Mouse (Mus musculus): Measurements from ENCODE around the gene Cap1.

DNA sequence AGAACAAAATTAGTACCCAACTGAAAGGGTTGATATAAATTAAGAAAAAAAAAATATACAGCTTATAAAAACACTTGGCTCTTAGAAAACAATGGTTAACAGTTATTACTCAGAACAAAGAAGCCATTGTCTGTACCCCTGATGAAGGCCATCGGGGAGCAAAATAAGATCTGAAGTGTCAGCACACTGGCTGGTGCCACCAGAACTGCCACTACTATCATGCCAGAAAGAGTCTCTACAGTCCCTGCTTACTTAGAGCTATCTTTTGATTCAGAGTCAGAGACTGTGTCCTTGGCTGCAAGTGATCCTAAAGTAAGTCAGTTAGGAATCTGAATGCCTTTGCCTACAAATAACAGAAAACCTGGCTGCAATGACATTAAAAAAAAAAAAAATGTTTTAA, 5.7 kb upstream of the Cap1 start:
- TF ChIP-seq CTCF (IDR thresholded peaks at IDR 0.05; ENCODE audit: extremely low read depth, insufficient read depth, low read length) (no peak), POLR2A (IDR thresholded peaks at IDR 0.05; ENCODE audit: extremely low read depth, insufficient read depth, low read length) (no peak)
